In genomic region chr16:45796815-45797214, GRCm38 (mm10) we compare ENCODE assay signal across 12 mouse cellular contexts. TPM values are rescaled to one million over a fixed set of nuclear protein-coding genes. Genes with fewer than 3 reads are reported as not detected.
DNase-seq lines count a peak whose midpoint lies in the region; ATAC-seq and TF ChIP-seq lines count a peak whose summit lies in the region.
"Had no signal": no experiment of that assay in that cellular context is flagged by ENCODE, and none has a peak within 500 bp of the region (broad histone marks: within the 10 kb centered on the region; RNA-seq: fewer than 3 reads in every experiment).

No protein-coding gene starts in this region.

- no peaks in the 10 kb centered on the region for H3K27me3 ChIP-seq in kidney, adult 2 months (replicated peaks; ENCODE audit: control insufficient read depth, insufficient read depth, low read length)
- H3K27me3 ChIP-seq in embryonic facial prominence, embryonic 15.5 days, result no peaks in the 10 kb centered on the region
- H3K27me3 ChIP-seq in kidney, postnatal 0 days (ENCODE audit: insufficient read depth, low read length), result no peaks in the 10 kb centered on the region
- H3K27me3 ChIP-seq: megakaryocyte, embryonic 14.5 days had no signal

- TF ChIP-seq POLR2A in kidney, adult 2 months (IDR thresholded peaks at IDR 0.05; ENCODE audit: low read depth, low read length), result no peak

- H3K9me3 ChIP-seq in embryonic facial prominence, embryonic 15.5 days (replicated peaks), result no peaks in the 10 kb centered on the region
- H3K9me3 ChIP-seq in kidney, postnatal 0 days (replicated peaks; ENCODE audit: low read length), result no peaks in the 10 kb centered on the region
- H3K9me3 ChIP-seq: forebrain, embryonic 10.5 days; megakaryocyte, embryonic 14.5 days had no signal

- DNase-seq in kidney, adult 2 months, result peak; percentile 69
- no peak for DNase-seq in kidney, adult 18-20 months
- peak; percentile 75 for DNase-seq in gastrocnemius, postnatal 25 days
- DNase-seq in kidney, postnatal 0 days (ENCODE audit: low spot score), result peak; percentile 46
- no peak for DNase-seq in thymus, postnatal 10 days (ENCODE audit: low spot score in 2 of 2)
- no peak for DNase-seq in layer of hippocampus, adult 18-20 months (ENCODE audit: low spot score in 2 of 2)
- DNase-seq: cerebellum, adult 9-11 months; liver had no signal

- peaks cover 17% of the 10 kb centered on the region; the same call in 1 of the 2 replicates for H3K36me3 ChIP-seq in kidney, adult 2 months (ENCODE audit: control insufficient read depth, insufficient read depth, low read length)
- H3K36me3 ChIP-seq in embryonic facial prominence, embryonic 15.5 days, result peaks cover 6% of the 10 kb centered on the region; the same call in 1 of the 2 replicates
- H3K36me3 ChIP-seq in kidney, postnatal 0 days (ENCODE audit: insufficient read depth, low read length), result peaks cover 40% of the 10 kb centered on the region

- WGBS in kidney, adult 2 months, result 24% methylated on average over 2 of the region's 2 CpGs
- 50% methylated on average over 2 of the region's 2 CpGs for WGBS in embryonic facial prominence, embryonic 15.5 days
- WGBS in kidney, postnatal 0 days, result 48% methylated on average over 2 of the region's 2 CpGs

- no peaks in the 10 kb centered on the region; the same call in 1 of the 2 replicates for H3K4me1 ChIP-seq in kidney, adult 2 months (ENCODE audit: control insufficient read depth, insufficient read depth, low read length)
- H3K4me1 ChIP-seq in embryonic facial prominence, embryonic 15.5 days, result no peaks in the 10 kb centered on the region
- H3K4me1 ChIP-seq in kidney, postnatal 0 days (replicated peaks; ENCODE audit: insufficient read depth, low read length), result no peaks in the 10 kb centered on the region; the same call in 1 of the 2 replicates

- no peak overlapping the region for H3K4me2 ChIP-seq in embryonic facial prominence, embryonic 15.5 days (replicated peaks)
- no peak overlapping the region for H3K4me2 ChIP-seq in kidney, postnatal 0 days (ENCODE audit: low read length)

- TF ChIP-seq CTCF in kidney, adult 2 months (conservative IDR thresholded peaks at IDR 0.05; ENCODE audit: insufficient read depth, insufficient read length, low read depth, low read length), result no peak
- no peak for TF ChIP-seq CTCF in kidney, postnatal 0 days (IDR thresholded peaks at IDR 0.05; ENCODE audit: low read depth)

- H3K9ac ChIP-seq in embryonic facial prominence, embryonic 15.5 days, result no peak overlapping the region
- no peak overlapping the region for H3K9ac ChIP-seq in kidney, postnatal 0 days (ENCODE audit: low read depth, low read length)

- no peak overlapping the region for H3K27ac ChIP-seq in kidney, adult 2 months (ENCODE audit: insufficient read depth, low read depth, low read length)
- no peak overlapping the region for H3K27ac ChIP-seq in embryonic facial prominence, embryonic 15.5 days (replicated peaks)
- H3K27ac ChIP-seq in kidney, postnatal 0 days, result no peak overlapping the region
- H3K27ac ChIP-seq: forebrain, embryonic 10.5 days had no signal

- peak; percentile 63; the same call in 1 of the 2 replicates for ATAC-seq in embryonic facial prominence, embryonic 15.5 days (ENCODE audit: insufficient number of reproducible peaks, low FRiP score, low TSS enrichment, low read depth)
- peak; percentile 54 for ATAC-seq in kidney, postnatal 0 days (replicated peaks; ENCODE audit: low FRiP score, low read depth)
- ATAC-seq in frontal cortex, adult (ENCODE audit: low TSS enrichment), result no peak

- no peak overlapping the region for H3K4me3 ChIP-seq in kidney, adult 2 months (ENCODE audit: insufficient read depth, low read depth, low read length)
- no peak overlapping the region for H3K4me3 ChIP-seq in embryonic facial prominence, embryonic 15.5 days (replicated peaks)
- no peak overlapping the region for H3K4me3 ChIP-seq in kidney, postnatal 0 days (replicated peaks; ENCODE audit: low read depth, low read length)
- H3K4me3 ChIP-seq: forebrain, embryonic 10.5 days; megakaryocyte, embryonic 14.5 days had no signal

RNA-seq across cellular contexts. Expression of gene Abhd10, which starts 54.1 kb away (rescaled TPM):
- polyA plus RNA-seq in kidney, adult 2 months (2012; rRNA removed), result 8.0 and 9.2 TPM in 2 replicates
- 32.4 and 33.2 TPM in 2 replicates for polyA plus RNA-seq in embryonic facial prominence, embryonic 15.5 days (2015; fragmentation: Nextera tagmentation; extraction: Ambion mirVana)
- 10 to 100 TPM; 10.5 to 13.5 TPM for total RNA-seq in gastrocnemius, postnatal 25 days (2021)
- 35.5 and 38.0 TPM in 2 replicates for polyA plus RNA-seq in kidney, postnatal 0 days (2015; fragmentation: Nextera tagmentation; extraction: Ambion mirVana)
- total RNA-seq in layer of hippocampus, adult 18-20 months (2021), result 10 to 100 TPM; 18.0 to 20.5 TPM

Comparison
In these comparisons a context has a peak if more than half of its experiments do, and no peak if none do; other contexts are left out.
1. DNase-seq: peak in kidney, adult 2 months (single experiment), gastrocnemius, postnatal 25 days (single experiment) and kidney, postnatal 0 days (single experiment); none in kidney, adult 18-20 months (single experiment), thymus, postnatal 10 days (0 of 2) and layer of hippocampus, adult 18-20 months (0 of 2).